Mouse (Mus musculus) spleen, postnatal 4 days (tissue): ENCODE measurements around the gene Zfp148.

ENCODE experiments used
- DNase-seq, 2 experiments: peaks; one replicate each; pipeline ENCODE4 v3.0.0; 2022; ENCODE audit warnings: low spot score in 2 of 2

The Zfp148 gene

GRCm38 (mm10) chr16:33379944-33380881 is at the start of gene Zfp148:
Zfp148 (plus strand) TSS chr16:33380836.
- DNase-seq, result peak; percentile 89 to 96

- DNase-seq, result no peak
These were observed 47.6 kb upstream of the Zfp148 start for GRCm38 (mm10) chr16:33333015-33333414.

GRCm38 (mm10) chr16:33337177-33337576 is 43.5 kb upstream of the Zfp148 start:
- DNase-seq, result peak; percentile 38 to 70

- DNase-seq, result no peak
These were observed 43.0 kb upstream of the Zfp148 start for GRCm38 (mm10) chr16:33337681-33338080.

GRCm38 (mm10) chr16:33338492-33338891 is 42.1 kb upstream of the Zfp148 start:
- DNase-seq, result no peak

GRCm38 (mm10) chr16:33339476-33339875 is 41.2 kb upstream of the Zfp148 start:
- no peak for DNase-seq

- no peak for DNase-seq
These were observed 38.3 kb upstream of the Zfp148 start for GRCm38 (mm10) chr16:33342356-33342755.

- DNase-seq, result no peak
These were observed 37.5 kb upstream of the Zfp148 start for GRCm38 (mm10) chr16:33343106-33343505.

- DNase-seq, result no peak
These were observed 37.0 kb upstream of the Zfp148 start for GRCm38 (mm10) chr16:33343601-33344000.

GRCm38 (mm10) chr16:33344379-33344778 is 36.3 kb upstream of the Zfp148 start:
- DNase-seq, result no peak

- DNase-seq, result no peak
These were observed 35.8 kb upstream of the Zfp148 start for GRCm38 (mm10) chr16:33344875-33345274.

- DNase-seq, result no peak
These were observed 34.3 kb upstream of the Zfp148 start for GRCm38 (mm10) chr16:33346376-33346775.

- DNase-seq, result no peak
These were observed 33.5 kb upstream of the Zfp148 start for GRCm38 (mm10) chr16:33347134-33347533.

- no peak for DNase-seq
These were observed 22.8 kb upstream of the Zfp148 start for GRCm38 (mm10) chr16:33357805-33358204.

- DNase-seq, result no peak
These were observed 14.9 kb upstream of the Zfp148 start for GRCm38 (mm10) chr16:33365772-33366171.

- no peak for DNase-seq
These were observed 12.0 kb upstream of the Zfp148 start for GRCm38 (mm10) chr16:33368632-33369031.

GRCm38 (mm10) chr16:33370836-33371235 is 9.8 kb upstream of the Zfp148 start:
- no peak for DNase-seq

GRCm38 (mm10) chr16:33372611-33373010 is 8.0 kb upstream of the Zfp148 start:
- DNase-seq, result no peak

GRCm38 (mm10) chr16:33373326-33373725 is 7.3 kb upstream of the Zfp148 start:
- DNase-seq, result no peak

GRCm38 (mm10) chr16:33376266-33376665 is 4.4 kb upstream of the Zfp148 start:
- DNase-seq, result no peak

- DNase-seq, result no peak
These were observed 1.3 kb upstream of the Zfp148 start for GRCm38 (mm10) chr16:33379219-33379943.

GRCm38 (mm10) chr16:33380882-33381613 is 412 bp downstream of the Zfp148 start:
- DNase-seq, result peak; percentile 48 to 80
